Comparison of ENCODE assay signal across 8 mouse cellular contexts in the genomic region with DNA sequence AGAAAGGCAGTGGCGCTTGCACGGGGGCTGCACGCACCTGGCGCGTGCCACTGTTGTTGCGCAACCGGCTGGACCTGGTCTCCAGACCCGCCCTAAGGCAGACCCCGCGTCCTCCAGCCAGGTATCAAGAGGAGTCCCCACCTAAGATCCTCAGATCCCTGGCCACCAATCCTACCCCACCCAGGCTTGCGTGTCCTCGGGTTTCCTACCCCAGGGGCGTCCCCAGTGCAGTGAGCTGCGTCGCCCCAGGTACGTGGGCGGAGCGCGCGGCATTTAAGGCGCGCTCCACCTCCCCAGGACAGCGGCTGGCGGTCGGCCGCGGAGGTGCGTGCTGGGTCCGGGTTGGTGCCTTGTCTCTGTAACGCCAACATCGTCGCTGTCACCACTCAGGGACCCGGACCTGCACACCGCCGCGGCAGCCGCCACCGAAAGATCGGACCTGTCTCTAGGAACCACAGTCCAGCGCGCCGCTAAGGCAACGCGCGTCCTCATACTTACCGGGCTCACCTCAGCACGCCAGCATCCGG. TPM values are rescaled to one million over a fixed set of nuclear protein-coding genes. Genes with fewer than 3 reads are reported as not detected.
DNase-seq lines count a peak whose midpoint lies in the region; ATAC-seq lines count a peak whose summit lies in the region.

A gene (plus strand): TSS at position 358 of the 527 bp plus-strand sequence.

- peak within 1 kb of the TSS; percentile 91 for H3K4me2 ChIP-seq in intestine, embryonic 15.5 days (replicated peaks)
- peak within 1 kb of the TSS; percentile 88 for H3K4me2 ChIP-seq in midbrain, embryonic 15.5 days

- ATAC-seq in intestine, embryonic 15.5 days, result peak; percentile 71
- peak; percentile 81 for ATAC-seq in midbrain, embryonic 15.5 days (replicated peaks)

- H3K9me3 ChIP-seq in embryonic facial prominence, embryonic 10.5 days, result no peaks in the 10 kb centered on the region
- H3K9me3 ChIP-seq in intestine, embryonic 15.5 days, result no peaks in the 10 kb centered on the region
- no peaks in the 10 kb centered on the region for H3K9me3 ChIP-seq in midbrain, embryonic 15.5 days

- DNase-seq in kidney, adult 18-20 months, result peak; percentile 15
- no peak for DNase-seq in kidney, adult 8-10 months
- peak; percentile 35 for DNase-seq in embryonic facial prominence, embryonic 10.5 days (ENCODE audit: low spot score)
- no peak for DNase-seq in thymus, postnatal 14 days
- DNase-seq in spleen, postnatal 4 days (ENCODE audit: low spot score in 2 of 2), result no peak
- DNase-seq in thymus, postnatal 25 days, result no peak

- H3K4me1 ChIP-seq in embryonic facial prominence, embryonic 10.5 days, result peaks cover 12% of the 10 kb centered on the region
- peaks cover 16% of the 10 kb centered on the region for H3K4me1 ChIP-seq in intestine, embryonic 15.5 days (replicated peaks)
- H3K4me1 ChIP-seq in midbrain, embryonic 15.5 days, result peaks cover 9% of the 10 kb centered on the region; the same call in 1 of the 2 replicates

- H3K9ac ChIP-seq in intestine, embryonic 15.5 days, result no peak within 1 kb of the TSS
- H3K9ac ChIP-seq in midbrain, embryonic 15.5 days, result peak within 1 kb of the TSS; percentile 45

- H3K36me3 ChIP-seq in embryonic facial prominence, embryonic 10.5 days (replicated peaks), result no peaks in the 10 kb centered on the region
- H3K36me3 ChIP-seq in intestine, embryonic 15.5 days, result no peaks in the 10 kb centered on the region
- no peaks in the 10 kb centered on the region for H3K36me3 ChIP-seq in midbrain, embryonic 15.5 days (replicated peaks)

- H3K4me3 ChIP-seq in embryonic facial prominence, embryonic 10.5 days, result peak within 1 kb of the TSS; percentile 55
- H3K4me3 ChIP-seq in intestine, embryonic 15.5 days (replicated peaks), result peak within 1 kb of the TSS; percentile 42
- peak within 1 kb of the TSS; percentile 52 for H3K4me3 ChIP-seq in midbrain, embryonic 15.5 days

- 2% methylated on average over 48 of the region's 48 CpGs for WGBS in embryonic facial prominence, embryonic 10.5 days
- WGBS in intestine, embryonic 15.5 days, result under 1% methylated on average over 48 of the region's 48 CpGs
- WGBS in midbrain, embryonic 15.5 days, result 2% methylated on average over 48 of the region's 48 CpGs

- H3K27ac ChIP-seq in embryonic facial prominence, embryonic 10.5 days (replicated peaks), result no peak within 1 kb of the TSS
- H3K27ac ChIP-seq in intestine, embryonic 15.5 days, result no peak within 1 kb of the TSS
- no peak within 1 kb of the TSS for H3K27ac ChIP-seq in midbrain, embryonic 15.5 days

- peaks cover 70% of the 10 kb centered on the region for H3K27me3 ChIP-seq in embryonic facial prominence, embryonic 10.5 days (replicated peaks; ENCODE audit: low read depth, poor library complexity, severe bottlenecking)
- peaks cover 25% of the 10 kb centered on the region for H3K27me3 ChIP-seq in intestine, embryonic 15.5 days (replicated peaks)
- peaks cover 54% of the 10 kb centered on the region for H3K27me3 ChIP-seq in midbrain, embryonic 15.5 days (replicated peaks)

RNA-seq across cellular contexts. Expression of the gene that starts here (rescaled TPM):
- 0.05 TPM in 1 of 2 replicates, not detected in the other for polyA plus RNA-seq in embryonic facial prominence, embryonic 10.5 days (2016; fragmentation: Nextera tagmentation; extraction: Ambion mirVana)
- 0.26 and 0.91 TPM in 2 replicates for polyA plus RNA-seq in intestine, embryonic 15.5 days (2015; fragmentation: Nextera tagmentation; extraction: Ambion mirVana)
- polyA plus RNA-seq in midbrain, embryonic 15.5 days (2015; fragmentation: Nextera tagmentation; extraction: Ambion mirVana), result 0.10 and 0.28 TPM in 2 replicates

Comparison
In these comparisons a context has a peak if more than half of its experiments do, and no peak if none do; other contexts are left out.
1. Peak in DNase-seq and H3K4me3 ChIP-seq in embryonic facial prominence, embryonic 10.5 days; RNA of the gene not detected or under 1 TPM.
2. Peak in ATAC-seq, H3K4me3 ChIP-seq and H3K4me2 ChIP-seq in intestine, embryonic 15.5 days; RNA of the gene not detected or under 1 TPM.
3. Peak in ATAC-seq, H3K4me3 ChIP-seq, H3K9ac ChIP-seq and H3K4me2 ChIP-seq in midbrain, embryonic 15.5 days; RNA of the gene not detected or under 1 TPM.